Mouse (Mus musculus) liver, adult 2 months (tissue): ENCODE measurements around the gene Stambpl1. TPM values are rescaled to one million over a fixed set of nuclear protein-coding genes. Genes with fewer than 3 reads are reported as not detected.
"Not testable (repeated sequence)": the region's sequence is repeated elsewhere in the genome, so short reads cannot be mapped to it uniquely, and the experiment has no call there.

Experiments
- DNase-seq: peaks from one replicate; pipeline ENCODE4 v3.0.0-alpha.2; 2011; ENCODE audit warnings: low read depth, low spot score; ENCODE audit errors: extremely low read depth
- H3K27ac ChIP-seq: fragments of 200-500 bp; replicated peaks from 2 replicates; pipeline ENCODE4 v1.5.1; 2012; ENCODE audit warnings: low read depth, mild to moderate bottlenecking, control low read depth, inconsistent platforms, low read length; ENCODE audit not compliant: insufficient read depth
- H3K27me3 ChIP-seq: fragments of 200-500 bp; 2 replicates; pipeline ENCODE4 v1.6.1; 2012; ENCODE audit warnings: mild to moderate bottlenecking, moderate library complexity, low read length, inconsistent platforms; ENCODE audit not compliant: control insufficient read depth, insufficient read depth
- H3K36me3 ChIP-seq: fragments of 200-500 bp; 2 replicates; pipeline ENCODE4 v1.6.1; 2012; ENCODE audit warnings: low read length, inconsistent platforms; ENCODE audit not compliant: control insufficient read depth, insufficient read depth
- H3K4me1 ChIP-seq: fragments of 200-500 bp; 2 replicates; pipeline ENCODE4 v1.6.1; 2011; ENCODE audit warnings: low read length; ENCODE audit not compliant: control insufficient read depth, insufficient read depth
- H3K4me3 ChIP-seq: fragments of 200-500 bp; 2 replicates; pipeline ENCODE4 v1.5.1; 2011; ENCODE audit warnings: low read depth, mild to moderate bottlenecking, control low read depth, low read length, moderate library complexity; ENCODE audit not compliant: insufficient read depth
- H3K79me2 ChIP-seq: fragments of 200-500 bp; 2 replicates; pipeline ENCODE4 v1.6.1; 2012; ENCODE audit warnings: inconsistent platforms, mild to moderate bottlenecking, low read length, moderate library complexity; ENCODE audit not compliant: control insufficient read depth, insufficient read depth
- H3K9ac ChIP-seq: fragments of 200-500 bp; 2 replicates; pipeline ENCODE4 v1.6.1; 2012; ENCODE audit warnings: low read depth, mild to moderate bottlenecking, control low read depth, inconsistent platforms, low read length
- CTCF ChIP-seq: fragments of 200-500 bp; IDR thresholded peaks from 2 replicates; pipeline ENCODE4 v1.5.1; 2011; ENCODE audit warnings: low read depth, low read length, control low read depth
- POLR2A ChIP-seq: fragments of 200-500 bp; IDR thresholded peaks from 2 replicates; pipeline ENCODE4 v1.6.1; 2011; ENCODE audit warnings: low read length, control low read depth; ENCODE audit not compliant: insufficient read depth; ENCODE audit errors: extremely low read depth
- WGBS: fragments of 180-500 bp; shearing (Covaris S2); methylation state at CpG from one replicate; pipeline ENCODE4 v1.1.7; 2018; 5-methylcytosine and 5-hydroxymethylcytosine counted together
- polyA plus RNA-seq: library from polyadenylated mRNA; depleted of rRNA; stranded (reverse); fragments of >200 nt; gene quantifications from 2 replicates; pipeline ENCODE4 v1.2.3, GENCODE M21; 2012
- total RNA-seq: library from RNA; depleted of rRNA; stranded (reverse); fragments of >200 nt; gene quantifications from 2 replicates; pipeline ENCODE4 v1.2.3, GENCODE M21; 2014

Stambpl1 gene
- total and polyA plus RNA-seq, 2 experiments = 0.77 to 2.1 TPM

GRCm38 (mm10) chr19:34199488-34199887, 7.5 kb downstream of the Stambpl1 start:
- H3K4me3 ChIP-seq = no peak overlapping the region
- DNase-seq = peak; percentile 23
- H3K79me2 ChIP-seq = no peaks in the 10 kb centered on the region
- peaks cover under 1% of the 10 kb centered on the region; the same call in 1 of the 2 replicates for H3K27me3 ChIP-seq
- no peak overlapping the region for H3K27ac ChIP-seq
- TF ChIP-seq POLR2A (no peak), CTCF (no peak)
- no peaks in the 10 kb centered on the region for H3K36me3 ChIP-seq
- 0 out of 2 replicates have a peak, but pooled peaks cover 2% of the 10 kb centered on the region for H3K4me1 ChIP-seq
- WGBS = 52% methylated on average over 2 of the region's 2 CpGs
- no peak overlapping the region for H3K9ac ChIP-seq

- Histone ChIP-seq H3K9ac (no peak overlapping the region), H3K79me2 (no peaks in the 10 kb centered on the region; the same call in 1 of the 2 replicates), H3K4me1 (0 out of 2 replicates have a peak, but pooled peaks cover 2% of the 10 kb centered on the region), H3K27me3 (peaks cover 4% of the 10 kb centered on the region; the same call in 1 of the 2 replicates), H3K27ac (no peak overlapping the region), H3K36me3 (no peaks in the 10 kb centered on the region), H3K4me3 (no peak overlapping the region)
- TF ChIP-seq POLR2A (no peak), CTCF (no peak)
- WGBS = 93% methylated on average over 2 of the region's 2 CpGs
- DNase-seq = no peak
These were observed 10.6 kb downstream of the Stambpl1 start for GRCm38 (mm10) chr19:34202668-34203067.

- not testable (repeated sequence) for H3K4me3 ChIP-seq, H3K36me3 ChIP-seq, H3K27ac ChIP-seq, H3K27me3 ChIP-seq, H3K79me2 ChIP-seq, DNase-seq, H3K9ac ChIP-seq, H3K4me1 ChIP-seq
- WGBS = 67% methylated on average over 4 of the region's 4 CpGs
These were observed 14.1 kb downstream of the Stambpl1 start for GRCm38 (mm10) chr19:34206128-34206527.

GRCm38 (mm10) chr19:34206760-34207440, 14.9 kb downstream of the Stambpl1 start:
- Histone ChIP-seq H3K4me1 (0 out of 2 replicates have a peak, but pooled peaks cover 2% of the 10 kb centered on the region), H3K36me3 (no peaks in the 10 kb centered on the region), H3K79me2 (no peaks in the 10 kb centered on the region; the same call in 1 of the 2 replicates), H3K4me3 (no peak overlapping the region), H3K27ac (no peak overlapping the region), H3K27me3 (peaks cover 4% of the 10 kb centered on the region), H3K9ac (no peak overlapping the region)
- no peak for TF ChIP-seq CTCF
- TF ChIP-seq POLR2A = no peak
- DNase-seq = no peak
- WGBS = 88% methylated on average over 8 of the region's 8 CpGs

- no peak for TF ChIP-seq POLR2A
- no peak for TF ChIP-seq CTCF
- Histone ChIP-seq H3K79me2 (no peaks in the 10 kb centered on the region; the same call in 1 of the 2 replicates), H3K27ac (no peak overlapping the region), H3K36me3 (no peaks in the 10 kb centered on the region), H3K4me1 (peaks cover 9% of the 10 kb centered on the region), H3K27me3 (peaks cover 10% of the 10 kb centered on the region), H3K4me3 (no peak overlapping the region), H3K9ac (no peak overlapping the region)
- DNase-seq = no peak
- WGBS = 67% methylated on average over 3 of the region's 3 CpGs
These were observed 17.0 kb downstream of the Stambpl1 start for GRCm38 (mm10) chr19:34209031-34209430.

GRCm38 (mm10) chr19:34209930-34210581, 18.0 kb downstream of the Stambpl1 start:
- H3K27ac ChIP-seq = no peak overlapping the region
- TF ChIP-seq CTCF (no peak), POLR2A (no peak)
- peaks cover 9% of the 10 kb centered on the region for H3K4me1 ChIP-seq
- WGBS = 91% methylated on average over 8 of the region's 8 CpGs
- no peaks in the 10 kb centered on the region for H3K36me3 ChIP-seq
- H3K79me2 ChIP-seq = no peaks in the 10 kb centered on the region; the same call in 1 of the 2 replicates
- no peak overlapping the region for H3K9ac ChIP-seq
- DNase-seq = no peak
- peaks cover 13% of the 10 kb centered on the region for H3K27me3 ChIP-seq
- no peak overlapping the region for H3K4me3 ChIP-seq
